Mouse (Mus musculus) forebrain, embryonic 12.5 days (tissue): ENCODE measurements around the gene Naxd. TPM values are rescaled to one million over a fixed set of nuclear protein-coding genes. Genes with fewer than 3 reads are reported as not detected.
A peak's percentile ranks its signal among the peaks of the same experiment; 100 is the strongest.
"Not testable (repeated sequence)": the region's sequence is repeated elsewhere in the genome, so short reads cannot be mapped to it uniquely, and the experiment has no call there.

ENCODE experiments used
- ATAC-seq: fragments of 200-750 bp; cut with Nextera tagmentation; 2 replicates; pipeline ENCODE4 v1.8.0; 2017; ENCODE audit warnings: moderate TSS enrichment; ENCODE audit not compliant: low FRiP score
- H3K27ac ChIP-seq: fragments of 300-500 bp; sonication (generic); 2 replicates; pipeline ENCODE4 v1.5.1; 2016; ENCODE audit warnings: mild to moderate bottlenecking
- H3K27me3 ChIP-seq: fragments of 300-500 bp; sonication (generic); 2 replicates; pipeline ENCODE4 v1.6.1; 2016; ENCODE audit warnings: mild to moderate bottlenecking
- H3K36me3 ChIP-seq: fragments of 300-500 bp; sonication (generic); replicated peaks from 2 replicates; pipeline ENCODE4 v1.6.1; 2016; ENCODE audit warnings: mild to moderate bottlenecking
- H3K4me1 ChIP-seq: fragments of 300-500 bp; sonication (generic); 2 replicates; pipeline ENCODE4 v1.6.1; 2016
- H3K4me2 ChIP-seq: fragments of 300-500 bp; sonication (generic); 2 replicates; pipeline ENCODE4 v1.6.1; 2016; ENCODE audit warnings: mild to moderate bottlenecking, moderate library complexity
- H3K4me3 ChIP-seq: fragments of 300-500 bp; sonication (generic); replicated peaks from 2 replicates; pipeline ENCODE4 v1.5.1; 2016; ENCODE audit warnings: mild to moderate bottlenecking
- H3K9ac ChIP-seq: fragments of 300-500 bp; sonication (generic); 2 replicates; pipeline ENCODE4 v1.6.1; 2016; ENCODE audit warnings: mild to moderate bottlenecking
- H3K9me3 ChIP-seq: fragments of 300-500 bp; sonication (generic); 2 replicates; pipeline ENCODE4 v1.6.1; 2016
- WGBS: fragments of 180-500 bp; shearing (Covaris S2); methylation state at CpG from one replicate; pipeline ENCODE4 v1.1.7; 2016; 5-methylcytosine and 5-hydroxymethylcytosine counted together
- polyA plus RNA-seq: library from polyadenylated mRNA; unstranded; fragments of >200 nt; fragmentation: Nextera tagmentation; extraction: Ambion mirVana; gene quantifications from 2 replicates; pipeline ENCODE4 v1.2.1, GENCODE M21; 2016

Naxd gene
- polyA plus RNA-seq, 1 experiment from 2014 or later, result 127 TPM

- peaks cover 94% of the 10 kb centered on the region for H3K27me3 ChIP-seq
- no peak overlapping the region for H3K9ac ChIP-seq
- H3K9me3 ChIP-seq, result no peaks in the 10 kb centered on the region
- 7% methylated on average over 24 of the region's 24 CpGs for WGBS
- H3K4me2 ChIP-seq, result peak overlapping the region; percentile 88
- peak overlapping the region; percentile 0; the same call in 1 of the 2 replicates for H3K4me3 ChIP-seq
- peaks cover 28% of the 10 kb centered on the region for H3K4me1 ChIP-seq
- no peak for ATAC-seq
- H3K27ac ChIP-seq, result no peak overlapping the region
- H3K36me3 ChIP-seq, result no peaks in the 10 kb centered on the region
These were observed 20.7 kb upstream of the Naxd start for GRCm38 (mm10) chr8:11476338-11477177.

GRCm38 (mm10) chr8:11477178-11477553, 20.1 kb upstream of the Naxd start:
- Histone ChIP-seq H3K4me2 (peak overlapping the region; percentile 88), H3K4me3 (peak overlapping the region; percentile 0; the same call in 1 of the 2 replicates), H3K27ac (no peak overlapping the region), H3K9me3 (no peaks in the 10 kb centered on the region), H3K9ac (no peak overlapping the region), H3K4me1 (peaks cover 28% of the 10 kb centered on the region), H3K27me3 (peaks cover 97% of the 10 kb centered on the region), H3K36me3 (no peaks in the 10 kb centered on the region)
- 6% methylated on average over 9 of the region's 9 CpGs for WGBS
- no peak for ATAC-seq

GRCm38 (mm10) chr8:11477811-11478761, 19.2 kb upstream of the Naxd start, which contains the start of gene Rab20:
Rab20 (minus strand) TSS chr8:11478710.
- Histone ChIP-seq H3K4me3 (peak within 1 kb of the TSS; percentile 49), H3K9ac (peak within 1 kb of the TSS; percentile 41; the same call in 1 of the 2 replicates), H3K36me3 (no peaks in the 10 kb centered on the region), H3K4me1 (peaks cover 28% of the 10 kb centered on the region), H3K27ac (no peak within 1 kb of the TSS), H3K4me2 (peak within 1 kb of the TSS; percentile 88), H3K9me3 (no peaks in the 10 kb centered on the region), H3K27me3 (peaks cover 91% of the 10 kb centered on the region)
- under 1% methylated on average over 69 of the region's 69 CpGs for WGBS
- peak; percentile 82 for ATAC-seq

GRCm38 (mm10) chr8:11478807-11479527, 18.3 kb upstream of the Naxd start:
- ATAC-seq, result peak; percentile 12

GRCm38 (mm10) chr8:11479591-11479990, 17.7 kb upstream of the Naxd start:
- WGBS, result 7% methylated on average over 14 of the region's 14 CpGs
- peaks cover 28% of the 10 kb centered on the region for H3K4me1 ChIP-seq
- ATAC-seq, result no peak

More at GRCm38 (mm10) chr8:11478807-11479527, 18.3 kb upstream of the Naxd start:
- 2% methylated on average over 23 of the region's 23 CpGs for WGBS
- no peak overlapping the region for H3K9ac ChIP-seq
- H3K36me3 ChIP-seq, result no peaks in the 10 kb centered on the region
- peaks cover 28% of the 10 kb centered on the region for H3K4me1 ChIP-seq
- H3K4me2 ChIP-seq, result peak overlapping the region; percentile 88
- H3K4me3 ChIP-seq, result peak overlapping the region; percentile 49
- H3K27ac ChIP-seq, result no peak overlapping the region
- H3K9me3 ChIP-seq, result no peaks in the 10 kb centered on the region
- H3K27me3 ChIP-seq, result peaks cover 89% of the 10 kb centered on the region

GRCm38 (mm10) chr8:11481876-11482275, 15.4 kb upstream of the Naxd start:
- H3K9ac ChIP-seq, result no peak overlapping the region
- peaks cover 72% of the 10 kb centered on the region for H3K27me3 ChIP-seq
- H3K36me3 ChIP-seq, result no peaks in the 10 kb centered on the region
- H3K4me3 ChIP-seq, result no peak overlapping the region
- peaks cover 21% of the 10 kb centered on the region for H3K4me1 ChIP-seq
- no peak overlapping the region for H3K4me2 ChIP-seq
- H3K27ac ChIP-seq, result no peak overlapping the region
- 62% methylated on average over 3 of the region's 3 CpGs for WGBS
- no peaks in the 10 kb centered on the region for H3K9me3 ChIP-seq
- no peak for ATAC-seq

More at GRCm38 (mm10) chr8:11479591-11479990, 17.7 kb upstream of the Naxd start:
- no peak overlapping the region for H3K27ac ChIP-seq
- H3K4me2 ChIP-seq, result no peak overlapping the region
- H3K4me3 ChIP-seq, result no peak overlapping the region
- H3K27me3 ChIP-seq, result peaks cover 86% of the 10 kb centered on the region
- H3K9ac ChIP-seq, result no peak overlapping the region
- H3K9me3 ChIP-seq, result no peaks in the 10 kb centered on the region
- no peaks in the 10 kb centered on the region for H3K36me3 ChIP-seq

GRCm38 (mm10) chr8:11482537-11482936, 14.8 kb upstream of the Naxd start:
- Histone ChIP-seq H3K9ac (no peak overlapping the region), H3K27me3 (peaks cover 70% of the 10 kb centered on the region), H3K36me3 (no peaks in the 10 kb centered on the region), H3K9me3 (no peaks in the 10 kb centered on the region), H3K27ac (no peak overlapping the region), H3K4me3 (no peak overlapping the region), H3K4me1 (peaks cover 18% of the 10 kb centered on the region), H3K4me2 (no peak overlapping the region)
- no peak for ATAC-seq
- WGBS, result 84% methylated on average over 3 of the region's 3 CpGs

- peaks cover 53% of the 10 kb centered on the region for H3K27me3 ChIP-seq
- no peaks in the 10 kb centered on the region; the same call in 1 of the 2 replicates for H3K4me1 ChIP-seq
- ATAC-seq, result no peak
- 27% methylated on average over 7 of the region's 7 CpGs for WGBS
- no peaks in the 10 kb centered on the region for H3K36me3 ChIP-seq
- no peak overlapping the region for H3K27ac ChIP-seq
- H3K9ac ChIP-seq, result no peak overlapping the region
- no peak overlapping the region for H3K4me2 ChIP-seq
- H3K4me3 ChIP-seq, result no peak overlapping the region
- no peaks in the 10 kb centered on the region for H3K9me3 ChIP-seq
These were observed 11.2 kb upstream of the Naxd start for GRCm38 (mm10) chr8:11486142-11486541.

GRCm38 (mm10) chr8:11487229-11487628, 10.1 kb upstream of the Naxd start:
- ATAC-seq, result no peak
- H3K4me1 ChIP-seq, result no peaks in the 10 kb centered on the region; the same call in 1 of the 2 replicates
- H3K27me3 ChIP-seq, result peaks cover 50% of the 10 kb centered on the region
- H3K27ac ChIP-seq, result no peak overlapping the region
- no peak overlapping the region for H3K9ac ChIP-seq
- H3K4me2 ChIP-seq, result no peak overlapping the region
- no peaks in the 10 kb centered on the region for H3K9me3 ChIP-seq
- 72% methylated on average over 4 of the region's 4 CpGs for WGBS
- H3K36me3 ChIP-seq, result no peaks in the 10 kb centered on the region
- no peak overlapping the region for H3K4me3 ChIP-seq

GRCm38 (mm10) chr8:11492340-11492739, 5.0 kb upstream of the Naxd start:
- not testable (repeated sequence) for H3K9ac ChIP-seq, H3K4me2 ChIP-seq, H3K36me3 ChIP-seq, H3K4me3 ChIP-seq, H3K27ac ChIP-seq, ATAC-seq, H3K9me3 ChIP-seq, H3K4me1 ChIP-seq
- WGBS, result 86% methylated on average over 2 of the region's 2 CpGs
- H3K27me3 ChIP-seq, result peaks cover 42% of the 10 kb centered on the region

- H3K4me2 ChIP-seq, result peak overlapping the region; percentile 69
- H3K9ac ChIP-seq, result no peak overlapping the region
- WGBS, result 77% methylated on average over 12 of the region's 12 CpGs
These were observed 975 bp downstream of the Naxd start for GRCm38 (mm10) chr8:11498281-11498680.

More at GRCm38 (mm10) chr8:11498281-11498680, 975 bp downstream of the Naxd start:
- ATAC-seq, result no peak
- no peak overlapping the region for H3K27ac ChIP-seq
- peaks cover 14% of the 10 kb centered on the region for H3K36me3 ChIP-seq
- peak overlapping the region; percentile 97 for H3K4me3 ChIP-seq
- peaks cover 16% of the 10 kb centered on the region for H3K4me1 ChIP-seq
- H3K27me3 ChIP-seq, result peaks cover 18% of the 10 kb centered on the region
- no peaks in the 10 kb centered on the region for H3K9me3 ChIP-seq
